Comparison of ENCODE assay signal across 25 mouse cellular contexts in the genomic region with DNA sequence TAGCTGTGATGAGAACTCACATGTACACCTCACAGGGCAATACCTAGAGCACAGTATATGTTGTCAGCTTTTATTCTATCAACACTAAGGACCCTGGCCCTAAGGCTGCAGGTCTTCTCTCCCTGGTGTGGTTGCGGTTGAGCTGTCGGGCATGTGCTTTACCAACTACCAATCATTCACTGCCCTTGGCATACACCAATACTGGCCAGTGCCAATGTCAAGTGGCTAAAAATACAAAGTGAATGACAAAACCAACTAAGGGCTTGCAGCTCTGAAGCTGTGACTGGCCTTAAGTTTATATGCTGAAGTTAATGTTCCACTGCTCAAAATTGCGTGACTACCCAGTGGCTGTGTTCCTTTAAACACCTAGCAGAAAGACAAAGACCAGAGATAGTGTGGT. TPM values are rescaled to one million over a fixed set of nuclear protein-coding genes. Genes with fewer than 3 reads are reported as not detected.
DNase-seq lines count a peak whose midpoint lies in the region; ATAC-seq and TF ChIP-seq lines count a peak whose summit lies in the region.
"Had no signal": no experiment of that assay in that cellular context is flagged by ENCODE, and none has a peak within 500 bp of the region (broad histone marks: within the 10 kb centered on the region; RNA-seq: fewer than 3 reads in every experiment).

No protein-coding gene starts in this region.

- TF ChIP-seq CTCF in gastrocnemius, adult 2 months (IDR thresholded peaks at IDR 0.05) = no peak
- TF ChIP-seq CTCF in stomach, postnatal 0 days (IDR thresholded peaks at IDR 0.05; ENCODE audit: low read depth) = no peak

- 0 out of 2 replicates have a peak, but pooled peaks cover 3% of the 10 kb centered on the region for H3K9me3 ChIP-seq in kidney, embryonic 14.5 days (ENCODE audit: control insufficient read depth, low read length)
- 0 out of 2 replicates have a peak, but pooled peaks cover 6% of the 10 kb centered on the region for H3K9me3 ChIP-seq in kidney, embryonic 16.5 days (ENCODE audit: low read length)
- H3K9me3 ChIP-seq in stomach, postnatal 0 days (ENCODE audit: control insufficient read depth, low read length) = no peaks in the 10 kb centered on the region
- H3K9me3 ChIP-seq: forebrain, embryonic 13.5 days; hindbrain, embryonic 12.5 days; intestine, embryonic 15.5 days; liver, embryonic 15.5 days; stomach, embryonic 15.5 days had no signal

- intact Hi-C loops in gastrocnemius, adult 2 months (cut with DNase I) = loop anchor here (10.0 kb wide), 1 partner anchor 93 kb away; no protein-coding TSS in a partner anchor

- H3K36me3 ChIP-seq in kidney, embryonic 14.5 days (ENCODE audit: control insufficient read depth, insufficient read depth, low read length) = no peaks in the 10 kb centered on the region
- no peaks in the 10 kb centered on the region for H3K36me3 ChIP-seq in kidney, embryonic 16.5 days (ENCODE audit: insufficient read depth, low read length)
- H3K36me3 ChIP-seq in stomach, postnatal 0 days (ENCODE audit: control insufficient read depth, insufficient read depth, low read length) = no peaks in the 10 kb centered on the region
- H3K36me3 ChIP-seq: hindbrain, embryonic 12.5 days; intestine, embryonic 15.5 days; liver, embryonic 15.5 days; stomach, embryonic 15.5 days had no signal

- 88% methylated on average over 3 of the region's 3 CpGs for WGBS in kidney, embryonic 14.5 days
- WGBS in kidney, embryonic 16.5 days = 76% methylated on average over 3 of the region's 3 CpGs
- WGBS in stomach, postnatal 0 days = 86% methylated on average over 3 of the region's 3 CpGs

- no peak; the same call in 1 of the 2 replicates for ATAC-seq in kidney, embryonic 14.5 days (ENCODE audit: low FRiP score, low TSS enrichment)
- ATAC-seq in kidney, embryonic 16.5 days (ENCODE audit: low FRiP score, low TSS enrichment) = peak; percentile 53; the same call in 1 of the 2 replicates
- no peak for ATAC-seq in stomach, postnatal 0 days (ENCODE audit: low FRiP score, low TSS enrichment)
- ATAC-seq: forebrain, embryonic 13.5 days; hindbrain, postnatal 0 days; intestine, embryonic 15.5 days had no signal

- H3K4me3 ChIP-seq in gastrocnemius, adult 2 months = no peak overlapping the region
- H3K4me3 ChIP-seq in kidney, embryonic 14.5 days (ENCODE audit: low read length) = no peak overlapping the region
- H3K4me3 ChIP-seq in kidney, embryonic 16.5 days (ENCODE audit: low read length) = no peak overlapping the region
- H3K4me3 ChIP-seq in stomach, postnatal 0 days (ENCODE audit: low read depth, low read length) = no peak overlapping the region
- H3K4me3 ChIP-seq: forebrain, embryonic 13.5 days; heart, adult 2 months; hindbrain, embryonic 12.5 days; intestine, embryonic 15.5 days; liver, embryonic 15.5 days; midbrain, embryonic 10.5 days; stomach, embryonic 15.5 days had no signal

- no peak overlapping the region for H3K4me2 ChIP-seq in kidney, embryonic 14.5 days (replicated peaks; ENCODE audit: low read depth, low read length)
- H3K4me2 ChIP-seq in kidney, embryonic 16.5 days (replicated peaks; ENCODE audit: low read depth, low read length) = no peak overlapping the region
- no peak overlapping the region for H3K4me2 ChIP-seq in stomach, postnatal 0 days (replicated peaks; ENCODE audit: low read depth)
- H3K4me2 ChIP-seq: forebrain, embryonic 13.5 days; hindbrain, embryonic 12.5 days; intestine, embryonic 15.5 days; liver, embryonic 15.5 days; lung, embryonic 14.5 days; stomach, embryonic 15.5 days had no signal

- no peak for TF ChIP-seq EP300 in stomach, postnatal 0 days (optimal IDR thresholded peaks at IDR 0.05)

- no peaks in the 10 kb centered on the region for H3K27me3 ChIP-seq in kidney, embryonic 14.5 days (ENCODE audit: control insufficient read depth, insufficient read depth, low read length)
- peaks cover 7% of the 10 kb centered on the region; the same call in 1 of the 2 replicates for H3K27me3 ChIP-seq in kidney, embryonic 16.5 days (ENCODE audit: insufficient read depth, low read length)
- H3K27me3 ChIP-seq in stomach, postnatal 0 days (ENCODE audit: control insufficient read depth, insufficient read depth, low read length) = no peaks in the 10 kb centered on the region; the same call in 1 of the 2 replicates

- peak overlapping the region; percentile 64 for H3K27ac ChIP-seq in gastrocnemius, adult 2 months
- no peak overlapping the region for H3K27ac ChIP-seq in kidney, embryonic 14.5 days (ENCODE audit: low read depth, low read length)
- H3K27ac ChIP-seq in kidney, embryonic 16.5 days (ENCODE audit: low read length) = peak overlapping the region; percentile 37; the same call in 1 of the 2 replicates
- no peak overlapping the region for H3K27ac ChIP-seq in stomach, postnatal 0 days (replicated peaks)
- H3K27ac ChIP-seq: forebrain, embryonic 13.5 days; heart, adult 2 months; hindbrain, embryonic 12.5 days; hindbrain, postnatal 0 days; intestine, embryonic 15.5 days; liver, embryonic 15.5 days; midbrain, embryonic 10.5 days; stomach, embryonic 15.5 days had no signal

- DNase-seq in gastrocnemius, adult 2 months = no peak
- no peak for DNase-seq in gastrocnemius, adult 8-10 months (ENCODE audit: low spot score in 2 of 2)
- DNase-seq in kidney, adult 18-20 months = peak; percentile 42
- DNase-seq in kidney, postnatal 36 days = peak; percentile 51 to 56
- DNase-seq in stomach, postnatal 0 days (ENCODE audit: low spot score) = no peak
- DNase-seq in natural killer cell, adult 2 months (ENCODE audit: low spot score in 2 of 2) = no peak
- DNase-seq: B cell, adult 2 months; cerebellum, adult 8-10 months; cerebellum, postnatal 36 days; gastrocnemius, postnatal 25 days; liver; lung, embryonic 14.5 days; right cerebral cortex, postnatal 14 days; thymus, postnatal 14 days had no signal

- no peaks in the 10 kb centered on the region for H3K4me1 ChIP-seq in kidney, embryonic 14.5 days (ENCODE audit: control insufficient read depth, insufficient read depth, low read length)
- H3K4me1 ChIP-seq in kidney, embryonic 16.5 days (ENCODE audit: insufficient read depth, low read length) = peaks cover 7% of the 10 kb centered on the region; the same call in 1 of the 2 replicates
- no peaks in the 10 kb centered on the region; the same call in 1 of the 2 replicates for H3K4me1 ChIP-seq in stomach, postnatal 0 days (replicated peaks; ENCODE audit: control insufficient read depth, insufficient read depth)

- no peak overlapping the region for H3K9ac ChIP-seq in kidney, embryonic 14.5 days (ENCODE audit: low read depth, low read length)
- no peak overlapping the region for H3K9ac ChIP-seq in kidney, embryonic 16.5 days (replicated peaks; ENCODE audit: low read length)
- H3K9ac ChIP-seq in stomach, postnatal 0 days (ENCODE audit: low read length) = no peak overlapping the region
- H3K9ac ChIP-seq: forebrain, embryonic 13.5 days; hindbrain, embryonic 12.5 days; intestine, embryonic 15.5 days; liver, embryonic 15.5 days; lung, embryonic 14.5 days; stomach, embryonic 15.5 days had no signal

RNA-seq across cellular contexts. Expression of a gene that starts 6.0 kb away (rescaled TPM):
- 10 to 100 TPM in 1 of 2 experiments, 1 to 10 TPM in 1; 6.7 to 28.1 TPM for total RNA-seq in gastrocnemius, adult 2 months (2021)
- 10 to 100 TPM in 1 of 4 experiments, 1 to 10 TPM in 3; 5.1 to 11.7 (median 8.2) TPM for total RNA-seq in gastrocnemius, adult 8-10 months (2022)
- polyA plus RNA-seq in kidney, embryonic 14.5 days (2014; fragmentation: Nextera tagmentation; extraction: Ambion mirVana) = 11.4 and 21.9 TPM in 2 replicates
- polyA plus RNA-seq in kidney, embryonic 16.5 days (2015; fragmentation: Nextera tagmentation; extraction: Ambion mirVana) = 24.7 and 26.8 TPM in 2 replicates
- polyA plus RNA-seq in stomach, postnatal 0 days (2015; fragmentation: Nextera tagmentation; extraction: Ambion mirVana) = 1.1 and 1.6 TPM in 2 replicates
- total RNA-seq: megakaryocyte progenitor cell, adult 5-6 weeks had no signal

Comparison
In these comparisons a context has a peak if more than half of its experiments do, and no peak if none do; other contexts are left out.
1. H3K27ac ChIP-seq: peak in gastrocnemius, adult 2 months (single experiment) and kidney, embryonic 16.5 days (single experiment); none in kidney, embryonic 14.5 days (single experiment) and stomach, postnatal 0 days (single experiment).
2. DNase-seq: peak in kidney, adult 18-20 months (single experiment) and kidney, postnatal 36 days (2 of 2); none in gastrocnemius, adult 2 months (single experiment), gastrocnemius, adult 8-10 months (0 of 2), stomach, postnatal 0 days (single experiment) and natural killer cell, adult 2 months (0 of 2).